Mouse (Mus musculus) embryonic facial prominence, embryonic 14.5 days (tissue): ENCODE measurements around the gene Ccr9. TPM values are rescaled to one million over a fixed set of nuclear protein-coding genes. Genes with fewer than 3 reads are reported as not detected.
"Not testable (repeated sequence)": the region's sequence is repeated elsewhere in the genome, so short reads cannot be mapped to it uniquely, and the experiment has no call there.

Source experiments
- ATAC-seq: fragments of 200-750 bp; cut with Nextera tagmentation; 2 replicates; pipeline ENCODE4 v1.8.0; 2017; ENCODE audit warnings: low read depth, moderate number of reproducible peaks, moderate TSS enrichment
- DNase-seq: peaks from one replicate; pipeline ENCODE4 v3.0.0-alpha.2; 2015; ENCODE audit warnings: low spot score
- H3K27ac ChIP-seq: fragments of 300-500 bp; sonication (generic); replicated peaks from 2 replicates; pipeline ENCODE4 v1.5.1; 2014; ENCODE audit warnings: low read depth, mild to moderate bottlenecking, low read length, moderate library complexity
- H3K27me3 ChIP-seq: fragments of 300-500 bp; sonication (generic); replicated peaks from 2 replicates; pipeline ENCODE4 v1.6.1; 2014; ENCODE audit warnings: low read length; ENCODE audit not compliant: control insufficient read depth, insufficient read depth
- H3K36me3 ChIP-seq: fragments of 300-500 bp; sonication (generic); 2 replicates; pipeline ENCODE4 v1.6.1; 2014; ENCODE audit warnings: low read length, mixed read lengths; ENCODE audit not compliant: control insufficient read depth, insufficient read depth
- H3K4me1 ChIP-seq: fragments of 300-500 bp; sonication (generic); 2 replicates; pipeline ENCODE4 v1.6.1; 2014; ENCODE audit warnings: antibody characterized with exemption, low read length; ENCODE audit not compliant: control insufficient read depth, insufficient read depth
- H3K4me2 ChIP-seq: fragments of 300-500 bp; sonication (generic); 2 replicates; pipeline ENCODE4 v1.6.1; 2014; ENCODE audit warnings: low read depth, mild to moderate bottlenecking, low read length, moderate library complexity, mixed read lengths
- H3K4me3 ChIP-seq: fragments of 300-500 bp; sonication (generic); 2 replicates; pipeline ENCODE4 v1.5.1; 2014; ENCODE audit warnings: low read depth, mild to moderate bottlenecking, low read length
- H3K9ac ChIP-seq: fragments of 300-500 bp; sonication (generic); 2 replicates; pipeline ENCODE4 v1.6.1; 2014; ENCODE audit warnings: low read depth, mild to moderate bottlenecking, low read length, moderate library complexity, mixed read lengths
- H3K9me3 ChIP-seq: fragments of 300-500 bp; sonication (generic); 2 replicates; pipeline ENCODE4 v1.6.1; 2016; ENCODE audit warnings: low read length; ENCODE audit not compliant: control insufficient read depth
- WGBS: fragments of 180-500 bp; shearing (Covaris S2); extraction: QIAGEN DNeasy Blood & Tissue Kit; methylation state at CpG from one replicate; pipeline ENCODE4 v1.1.7; 2014; 5-methylcytosine and 5-hydroxymethylcytosine counted together
- polyA plus RNA-seq: library from polyadenylated mRNA; unstranded; fragments of >200 nt; fragmentation: Nextera tagmentation; extraction: Ambion mirVana; gene quantifications from 2 replicates; pipeline ENCODE4 v1.2.1, GENCODE M21; 2014

The Ccr9 gene
- polyA plus RNA-seq, 1 experiment from 2014 or later, result 0.24 TPM

- Histone ChIP-seq H3K4me3 (no peak overlapping the region), H3K9me3 (no peaks in the 10 kb centered on the region), H3K27me3 (no peaks in the 10 kb centered on the region), H3K27ac (no peak overlapping the region), H3K9ac (no peak overlapping the region), H3K4me2 (no peak overlapping the region), H3K4me1 (no peaks in the 10 kb centered on the region), H3K36me3 (no peaks in the 10 kb centered on the region)
- 85% methylated on average over 2 of the region's 2 CpGs for WGBS
- no peak for DNase-seq
- ATAC-seq, result no peak
Observed at GRCm38 (mm10) chr9:123649785-123650511, 28.3 kb upstream of the Ccr9 start.

DNA sequence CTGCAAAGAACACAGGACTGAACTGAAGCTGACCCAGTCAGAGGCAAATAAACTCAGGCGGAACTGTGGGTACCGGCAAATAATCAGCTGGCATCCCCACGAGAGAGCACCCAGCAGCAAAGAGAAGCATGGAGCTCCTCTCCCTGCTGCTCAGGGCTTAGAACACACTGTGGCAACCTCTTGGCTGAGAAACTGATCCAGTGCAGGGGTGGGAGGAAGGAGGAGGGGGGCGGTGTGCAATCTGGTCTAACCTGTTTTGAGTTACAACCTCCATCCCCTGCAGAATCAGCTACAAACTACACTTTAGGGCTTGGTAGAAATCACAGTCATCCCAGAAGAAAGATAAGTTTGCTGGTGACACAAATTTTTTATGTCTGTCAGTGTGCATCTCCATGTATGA is 26.9 kb upstream of the Ccr9 start:
- Histone ChIP-seq H3K9ac (no peak overlapping the region), H3K27ac (no peak overlapping the region), H3K27me3 (no peaks in the 10 kb centered on the region), H3K4me1 (no peaks in the 10 kb centered on the region), H3K9me3 (no peaks in the 10 kb centered on the region), H3K4me2 (no peak overlapping the region), H3K4me3 (no peak overlapping the region), H3K36me3 (no peaks in the 10 kb centered on the region)
- peak; percentile 86; the same call in 1 of the 2 replicates for ATAC-seq
- peak; percentile 52 for DNase-seq
- WGBS, result 46% methylated on average over 4 of the region's 4 CpGs

GRCm38 (mm10) chr9:123657457-123657856 is 20.8 kb upstream of the Ccr9 start:
- H3K27ac ChIP-seq, result no peak overlapping the region
- WGBS, result 83% methylated on average over 3 of the region's 3 CpGs

GRCm38 (mm10) chr9:123658981-123659380 is 19.3 kb upstream of the Ccr9 start:
- Histone ChIP-seq H3K36me3 (no peaks in the 10 kb centered on the region), H3K4me1 (no peaks in the 10 kb centered on the region), H3K27ac (no peak overlapping the region), H3K9ac (no peak overlapping the region), H3K27me3 (no peaks in the 10 kb centered on the region), H3K4me3 (no peak overlapping the region), H3K4me2 (no peak overlapping the region), H3K9me3 (no peaks in the 10 kb centered on the region)
- ATAC-seq (no peak), DNase-seq (no peak)

More at GRCm38 (mm10) chr9:123657457-123657856, 20.8 kb upstream of the Ccr9 start:
- no peak overlapping the region for H3K4me2 ChIP-seq
- H3K4me1 ChIP-seq, result no peaks in the 10 kb centered on the region
- H3K36me3 ChIP-seq, result no peaks in the 10 kb centered on the region
- H3K9ac ChIP-seq, result no peak overlapping the region
- H3K9me3 ChIP-seq, result no peaks in the 10 kb centered on the region
- ATAC-seq, result no peak
- no peak for DNase-seq
- no peaks in the 10 kb centered on the region for H3K27me3 ChIP-seq
- H3K4me3 ChIP-seq, result no peak overlapping the region

- ATAC-seq, result peak; percentile 30; the same call in 1 of the 2 replicates
- 80% methylated on average over 16 of the region's 18 CpGs for WGBS
- H3K4me3 ChIP-seq, result not testable (repeated sequence)
Observed at GRCm38 (mm10) chr9:123659986-123660676, 18.1 kb upstream of the Ccr9 start.

GRCm38 (mm10) chr9:123665645-123666044 is 12.6 kb upstream of the Ccr9 start:
- Histone ChIP-seq H3K4me3 (no peak overlapping the region), H3K4me2 (no peak overlapping the region), H3K27me3 (no peaks in the 10 kb centered on the region), H3K9ac (no peak overlapping the region), H3K36me3 (no peaks in the 10 kb centered on the region), H3K4me1 (no peaks in the 10 kb centered on the region), H3K9me3 (0 out of 2 replicates have a peak, but pooled peaks cover 4% of the 10 kb centered on the region), H3K27ac (no peak overlapping the region)
- DNase-seq (peak; percentile 46), ATAC-seq (no peak)
- 42% methylated on average over 5 of the region's 5 CpGs for WGBS

More at GRCm38 (mm10) chr9:123659986-123660676, 18.1 kb upstream of the Ccr9 start:
- H3K9me3 ChIP-seq, H3K36me3 ChIP-seq, H3K27ac ChIP-seq, H3K4me2 ChIP-seq, H3K9ac ChIP-seq, H3K4me1 ChIP-seq, H3K27me3 ChIP-seq: not testable (repeated sequence)
- DNase-seq, result peak; percentile 12

DNA sequence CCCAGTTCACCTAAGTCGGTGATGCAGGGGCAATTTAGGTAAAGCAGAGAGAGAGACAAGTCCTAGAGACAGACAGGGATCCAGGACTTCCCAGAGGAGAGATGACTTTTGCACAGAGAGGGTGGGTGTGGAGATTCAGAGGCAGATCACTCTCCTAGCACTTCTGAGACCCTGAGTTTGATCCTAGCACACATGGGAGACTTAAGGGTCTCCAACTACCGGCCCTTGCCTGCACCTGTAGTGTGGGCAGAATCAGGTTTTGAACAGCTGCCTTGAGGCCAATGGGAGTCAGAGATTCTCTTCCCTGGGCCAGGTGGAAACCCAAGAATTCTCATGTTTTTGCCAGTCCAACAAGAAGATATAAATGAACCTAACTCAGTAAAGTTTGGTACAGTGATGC is 959 bp downstream of the Ccr9 start:
- Histone ChIP-seq H3K27me3 (peaks cover 66% of the 10 kb centered on the region), H3K9me3 (no peaks in the 10 kb centered on the region), H3K9ac (no peak overlapping the region), H3K4me3 (peak overlapping the region; percentile 44), H3K4me2 (peak overlapping the region; percentile 81), H3K36me3 (no peaks in the 10 kb centered on the region), H3K4me1 (no peaks in the 10 kb centered on the region), H3K27ac (no peak overlapping the region)
- 16% methylated on average over 2 of the region's 2 CpGs for WGBS
- DNase-seq (no peak), ATAC-seq (no peak)

DNA sequence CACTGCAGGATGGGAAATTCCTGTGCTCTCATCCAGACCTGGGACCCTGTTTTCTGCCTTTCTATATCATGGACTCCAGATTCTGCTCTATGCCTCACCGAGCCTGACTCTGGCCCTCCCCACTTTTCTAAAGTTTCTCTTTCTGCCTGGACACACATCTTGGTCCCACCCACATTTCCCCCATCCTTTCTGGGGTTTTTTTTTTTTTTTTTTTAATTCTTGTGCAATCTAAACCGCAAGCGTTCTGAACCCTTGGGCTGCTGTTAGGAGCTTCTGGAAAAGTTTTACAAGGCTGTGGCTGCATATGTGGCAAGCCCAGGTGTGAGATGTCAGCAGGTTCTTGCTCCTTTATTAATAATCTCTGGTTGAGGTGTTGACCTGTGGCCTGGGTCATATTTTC is 5.5 kb downstream of the Ccr9 start:
- Histone ChIP-seq H3K27me3 (peaks cover 30% of the 10 kb centered on the region), H3K36me3 (no peaks in the 10 kb centered on the region), H3K27ac (no peak overlapping the region), H3K4me3 (no peak overlapping the region), H3K4me1 (no peaks in the 10 kb centered on the region), H3K9me3 (no peaks in the 10 kb centered on the region), H3K9ac (no peak overlapping the region), H3K4me2 (no peak overlapping the region)
- DNase-seq, result no peak
- no peak for ATAC-seq
- WGBS, result 38% methylated on average over 3 of the region's 3 CpGs
